In genomic region chr19:57816221-57816996, GRCm38 (mm10) we compare ENCODE assay signal across 9 mouse cellular contexts.
DNase-seq lines count a peak whose midpoint lies in the region; ATAC-seq and TF ChIP-seq lines count a peak whose summit lies in the region.
"Had no signal": no experiment of that assay in that cellular context is flagged by ENCODE, and none has a peak within 500 bp of the region (broad histone marks: within the 10 kb centered on the region; RNA-seq: fewer than 3 reads in every experiment).

No protein-coding gene starts in this region.

- 90% methylated on average over 17 of the region's 17 CpGs for WGBS in limb, embryonic 14.5 days

- no peaks in the 10 kb centered on the region for H3K9me3 ChIP-seq in limb, embryonic 14.5 days (ENCODE audit: control insufficient read depth, low read length)
- H3K9me3 ChIP-seq: liver, embryonic 13.5 days had no signal

- no peaks in the 10 kb centered on the region for H3K4me1 ChIP-seq in limb, embryonic 14.5 days (ENCODE audit: control insufficient read depth, insufficient read depth, low read length)
- H3K4me1 ChIP-seq: liver, embryonic 13.5 days had no signal

- no peaks in the 10 kb centered on the region for H3K36me3 ChIP-seq in limb, embryonic 14.5 days (ENCODE audit: control insufficient read depth, insufficient read depth, low read length)
- H3K36me3 ChIP-seq: liver, embryonic 13.5 days had no signal

- H3K27ac ChIP-seq in limb, embryonic 14.5 days (replicated peaks; ENCODE audit: low read depth, low read length): no peak overlapping the region
- H3K27ac ChIP-seq: liver, embryonic 13.5 days had no signal

- peak; percentile 26 for DNase-seq in gastrocnemius, postnatal 10 days
- DNase-seq in gastrocnemius, postnatal 25 days: no peak
- peak; percentile 75 for DNase-seq in ES-CJ7 (ENCODE audit: low read depth, low spot score)
- DNase-seq in embryo, embryonic 10 days (ENCODE audit: low spot score): peak; percentile 80
- DNase-seq in induced T-regulatory cell, adult 2 months (ENCODE audit: low read depth): peak; percentile 45
- peak; percentile 37 for DNase-seq in limb, embryonic 14.5 days (ENCODE audit: low spot score)
- DNase-seq in right cerebral cortex, postnatal 10 days (ENCODE audit: low spot score in 2 of 2): peak; percentile 54 to 65
- no peak for DNase-seq in ovary, postnatal 10 days (ENCODE audit: low spot score)
- DNase-seq: liver, embryonic 13.5 days had no signal

- H3K9ac ChIP-seq in limb, embryonic 14.5 days (ENCODE audit: low read depth, low read length, severe bottlenecking): no peak overlapping the region
- H3K9ac ChIP-seq: liver, embryonic 13.5 days had no signal

- TF ChIP-seq POLR2A in limb, embryonic 14.5 days (IDR thresholded peaks at IDR 0.05; ENCODE audit: borderline replicate concordance, extremely low read depth, insufficient read depth, insufficient read length): no peak

- no peaks in the 10 kb centered on the region for H3K27me3 ChIP-seq in limb, embryonic 14.5 days (ENCODE audit: control insufficient read depth, insufficient read depth, low read length)
- H3K27me3 ChIP-seq: liver, embryonic 13.5 days had no signal

- H3K4me2 ChIP-seq in limb, embryonic 14.5 days (replicated peaks; ENCODE audit: low read depth, low read length, severe bottlenecking): no peak overlapping the region
- H3K4me2 ChIP-seq: liver, embryonic 13.5 days had no signal

- H3K4me3 ChIP-seq in limb, embryonic 14.5 days (replicated peaks; ENCODE audit: low read length): no peak overlapping the region
- H3K4me3 ChIP-seq: liver, embryonic 13.5 days had no signal

- no peak for ATAC-seq in limb, embryonic 14.5 days (ENCODE audit: low FRiP score, low read depth)

Comparison
In these comparisons a context has a peak if more than half of its experiments do, and no peak if none do; other contexts are left out.
1. DNase-seq: peak in gastrocnemius, postnatal 10 days (single experiment), ES-CJ7 (single experiment), embryo, embryonic 10 days (single experiment), induced T-regulatory cell, adult 2 months (single experiment), limb, embryonic 14.5 days (single experiment) and right cerebral cortex, postnatal 10 days (2 of 2); none in gastrocnemius, postnatal 25 days (single experiment) and ovary, postnatal 10 days (single experiment).